Mouse (Mus musculus) cerebellum, adult 2 months (tissue): Measurements from ENCODE around the gene Fam227a. TPM values are rescaled to one million over a fixed set of nuclear protein-coding genes. Genes with fewer than 3 reads are reported as not detected.

ENCODE experiments used
- DNase-seq, 2 experiments: peaks; one replicate each; pipeline ENCODE4 v3.0.0; 2021
- H3K27ac ChIP-seq: fragments of 200-500 bp; 2 replicates; pipeline ENCODE4 v1.5.1; 2012; ENCODE audit warnings: low read length, control low read depth, inconsistent platforms; ENCODE audit not compliant: insufficient read depth
- H3K27me3 ChIP-seq: fragments of 200-500 bp; 2 replicates; pipeline ENCODE4 v1.6.1; 2012; ENCODE audit warnings: inconsistent platforms, mild to moderate bottlenecking, low read length, moderate library complexity; ENCODE audit not compliant: control insufficient read depth, insufficient read depth
- H3K4me1 ChIP-seq: fragments of 200-500 bp; 2 replicates; pipeline ENCODE4 v1.6.1; 2011; ENCODE audit warnings: low read length; ENCODE audit not compliant: control insufficient read depth, insufficient read depth
- H3K4me3 ChIP-seq: fragments of 200-500 bp; replicated peaks from 2 replicates; pipeline ENCODE3; 2011; ENCODE audit warnings: mild to moderate bottlenecking, low read depth, low read length, control low read depth; ENCODE audit not compliant: insufficient read depth
- CTCF ChIP-seq: fragments of 200-500 bp; IDR thresholded peaks from 2 replicates; pipeline ENCODE4 v1.5.1; 2011; ENCODE audit warnings: low read depth, mild to moderate bottlenecking, control low read depth, low read length, moderate library complexity, borderline replicate concordance; ENCODE audit not compliant: insufficient read depth
- POLR2A ChIP-seq: fragments of 200-500 bp; IDR thresholded peaks from 2 replicates; pipeline ENCODE4 v1.6.1; 2011; ENCODE audit warnings: low read length, control low read depth, borderline replicate concordance; ENCODE audit not compliant: insufficient read depth
- whole genome bisulfite sequencing: fragments of 180-500 bp; shearing (Covaris S2); methylation state at CpG from one replicate; pipeline ENCODE4 v1.1.7; 2018; 5-methylcytosine and 5-hydroxymethylcytosine counted together
- polyA plus RNA-seq: library from polyadenylated mRNA; depleted of rRNA; stranded (reverse); fragments of >200 nt; gene quantifications from 2 replicates; pipeline ENCODE4 v1.2.3, GENCODE M21; 2012; rRNA removed

Fam227a gene
- polyA plus RNA-seq, 1 experiment, result 8.5 TPM

DNA sequence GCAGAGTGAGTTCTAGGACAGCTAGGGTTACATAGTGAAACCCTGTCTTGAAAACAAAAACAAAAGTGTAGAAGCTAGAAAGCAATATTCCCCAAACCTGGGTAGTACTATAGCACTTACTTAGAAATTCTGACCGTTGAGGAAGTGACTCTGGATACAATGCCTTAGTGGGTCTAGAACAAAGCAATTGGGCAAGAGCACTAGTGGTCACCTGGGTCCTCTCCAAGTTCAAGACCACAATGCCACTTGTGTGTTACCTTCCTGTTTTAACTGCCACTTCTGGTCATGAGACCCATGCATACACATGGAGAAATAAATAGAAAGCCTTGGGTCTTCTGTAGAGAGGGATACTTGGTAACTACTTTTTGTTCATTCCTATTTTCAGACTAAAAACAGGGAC, 60.0 kb downstream of the Fam227a start:
- H3K27ac ChIP-seq, result no peak overlapping the region
- DNase-seq, result no peak
- no peak for TF ChIP-seq POLR2A
- 83% methylated on average over 1 of the region's 1 CpGs for WGBS
- no peak overlapping the region for H3K4me3 ChIP-seq
- no peaks in the 10 kb centered on the region for H3K4me1 ChIP-seq
- H3K27me3 ChIP-seq, result no peaks in the 10 kb centered on the region

DNA sequence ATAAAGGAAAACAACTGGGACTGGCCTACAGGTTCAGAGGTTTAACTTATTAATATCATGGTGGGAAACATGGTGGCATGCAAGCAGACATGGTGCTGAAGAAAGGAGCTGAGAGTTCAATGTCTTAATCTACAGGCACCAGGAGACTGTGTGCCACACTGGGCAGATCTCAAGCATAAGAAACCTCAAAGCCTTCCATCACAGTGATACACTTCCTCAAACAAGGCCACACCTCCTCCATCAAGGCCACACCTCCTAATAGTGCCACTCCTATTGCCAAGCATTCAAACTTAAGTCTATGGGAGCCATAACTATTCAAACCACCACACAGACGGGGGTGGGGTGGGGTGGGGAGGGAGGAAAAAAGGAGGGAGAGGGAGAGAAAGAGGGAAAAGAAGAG, 77.2 kb downstream of the Fam227a start:
- H3K4me3 ChIP-seq, result no peak overlapping the region
- H3K27me3 ChIP-seq, result no peaks in the 10 kb centered on the region
- DNase-seq, result no peak
- no peak overlapping the region for H3K27ac ChIP-seq
- H3K4me1 ChIP-seq, result no peaks in the 10 kb centered on the region
- TF ChIP-seq POLR2A (no peak), CTCF (no peak)
- WGBS, result 67% methylated on average over 1 of the region's 1 CpGs

GRCm38 (mm10) chr15:79577671-79578426, 80.9 kb downstream of the Fam227a start:
- 82% methylated on average over 6 of the region's 6 CpGs for WGBS
- Histone ChIP-seq H3K4me1 (no peaks in the 10 kb centered on the region), H3K4me3 (no peak overlapping the region), H3K27me3 (no peaks in the 10 kb centered on the region), H3K27ac (no peak overlapping the region)
- DNase-seq, result no peak
- TF ChIP-seq CTCF, result no peak
- TF ChIP-seq POLR2A, result no peak

GRCm38 (mm10) chr15:79576947-79577346, 81.8 kb downstream of the Fam227a start:
- TF ChIP-seq CTCF (no peak), POLR2A (no peak)
- H3K4me3 ChIP-seq, result no peak overlapping the region
- H3K27me3 ChIP-seq, result no peaks in the 10 kb centered on the region
- WGBS, result 97% methylated on average over 2 of the region's 2 CpGs
- no peak overlapping the region for H3K27ac ChIP-seq
- no peak for DNase-seq
- no peaks in the 10 kb centered on the region for H3K4me1 ChIP-seq

- DNase-seq, result no peak
- Histone ChIP-seq H3K4me3 (no peak overlapping the region), H3K4me1 (no peaks in the 10 kb centered on the region), H3K27me3 (no peaks in the 10 kb centered on the region), H3K27ac (no peak overlapping the region)
- TF ChIP-seq POLR2A (no peak), CTCF (no peak)
- WGBS, result 58% methylated on average over 1 of the region's 1 CpGs
Observed at GRCm38 (mm10) chr15:79575543-79576222, 83.1 kb downstream of the Fam227a start.

GRCm38 (mm10) chr15:79562417-79562816, 96.3 kb downstream of the Fam227a start:
- no peak overlapping the region for H3K4me3 ChIP-seq
- no peak for DNase-seq
- WGBS, result 84% methylated on average over 9 of the region's 9 CpGs
- TF ChIP-seq POLR2A, result no peak
- no peak for TF ChIP-seq CTCF
- H3K27ac ChIP-seq, result no peak overlapping the region
- H3K4me1 ChIP-seq, result no peaks in the 10 kb centered on the region
- H3K27me3 ChIP-seq, result no peaks in the 10 kb centered on the region

- 71% methylated on average over 3 of the region's 3 CpGs for WGBS
Observed at GRCm38 (mm10) chr15:79559649-79560048, 99.1 kb downstream of the Fam227a start.

More at GRCm38 (mm10) chr15:79559649-79560048, 99.1 kb downstream of the Fam227a start:
- H3K27ac ChIP-seq, result no peak overlapping the region
- no peaks in the 10 kb centered on the region for H3K27me3 ChIP-seq
- no peaks in the 10 kb centered on the region for H3K4me1 ChIP-seq
- no peak for TF ChIP-seq CTCF
- no peak for TF ChIP-seq POLR2A
- H3K4me3 ChIP-seq, result no peak overlapping the region
- DNase-seq, result no peak

Other genes starting within 250 kb of the Fam227a start
- 110 and 122 TPM in 2 replicates for gene Csnk1e, start 203.4 kb downstream of the Fam227a start, polyA plus RNA-seq
- 0.82 and 1.5 TPM in 2 replicates for gene Kcnj4, start 153.7 kb downstream of the Fam227a start, polyA plus RNA-seq
- gene Kdelr3, start 142.5 kb downstream of the Fam227a start, polyA plus RNA-seq, result 1.7 and 2.5 TPM in 2 replicates
- gene Ddx17, start 112.2 kb downstream of the Fam227a start, polyA plus RNA-seq, result 414 and 429 TPM in 2 replicates
- 1.2 and 1.4 TPM in 2 replicates for gene Dmc1, start 53.8 kb downstream of the Fam227a start, polyA plus RNA-seq
- 30.3 and 32.3 TPM in 2 replicates for gene Cby1, start 243 bp upstream of the Fam227a start, polyA plus RNA-seq
- gene Tomm22, start 11.9 kb upstream of the Fam227a start, polyA plus RNA-seq, result 99.9 and 106 TPM in 2 replicates
- 43.8 and 45.0 TPM in 2 replicates for gene Josd1, start 29.0 kb upstream of the Fam227a start, polyA plus RNA-seq
- 52.5 and 59.5 TPM in 2 replicates for gene Gtpbp1, start 31.9 kb upstream of the Fam227a start, polyA plus RNA-seq
- gene Sun2, start 83.6 kb upstream of the Fam227a start, polyA plus RNA-seq, result 42.7 and 45.2 TPM in 2 replicates
- 55.1 and 56.7 TPM in 2 replicates for gene Dnal4, start 118.9 kb upstream of the Fam227a start, polyA plus RNA-seq
- gene Nptxr, start 145.8 kb upstream of the Fam227a start, polyA plus RNA-seq, result 88.0 and 100 TPM in 2 replicates
- gene Npcd, start 175.3 kb upstream of the Fam227a start, polyA plus RNA-seq, result 1.7 and 4.1 TPM in 2 replicates
- 183 TPM in 2 replicates for gene Cbx6, start 175.7 kb upstream of the Fam227a start, polyA plus RNA-seq
- gene Apobec3, start 232.7 kb upstream of the Fam227a start, polyA plus RNA-seq, result 3.3 and 3.6 TPM in 2 replicates